Mouse (Mus musculus) inflammation-experienced regulatory T-cells (primary cell): ENCODE results near the gene Ptpro. TPM values are rescaled to one million over a fixed set of nuclear protein-coding genes. Genes with fewer than 3 reads are reported as not detected.

Source experiments
- polyA plus RNA-seq, 2 experiments: library from polyadenylated mRNA; unstranded; fragments of 100-300 nt; shearing (Covaris generic); gene quantifications; one replicate each; pipeline ENCODE4 v1.2.1; 2017

Ptpro gene
- under 1 TPM; 0.11 to 0.70 TPM for polyA plus RNA-seq

DNA sequence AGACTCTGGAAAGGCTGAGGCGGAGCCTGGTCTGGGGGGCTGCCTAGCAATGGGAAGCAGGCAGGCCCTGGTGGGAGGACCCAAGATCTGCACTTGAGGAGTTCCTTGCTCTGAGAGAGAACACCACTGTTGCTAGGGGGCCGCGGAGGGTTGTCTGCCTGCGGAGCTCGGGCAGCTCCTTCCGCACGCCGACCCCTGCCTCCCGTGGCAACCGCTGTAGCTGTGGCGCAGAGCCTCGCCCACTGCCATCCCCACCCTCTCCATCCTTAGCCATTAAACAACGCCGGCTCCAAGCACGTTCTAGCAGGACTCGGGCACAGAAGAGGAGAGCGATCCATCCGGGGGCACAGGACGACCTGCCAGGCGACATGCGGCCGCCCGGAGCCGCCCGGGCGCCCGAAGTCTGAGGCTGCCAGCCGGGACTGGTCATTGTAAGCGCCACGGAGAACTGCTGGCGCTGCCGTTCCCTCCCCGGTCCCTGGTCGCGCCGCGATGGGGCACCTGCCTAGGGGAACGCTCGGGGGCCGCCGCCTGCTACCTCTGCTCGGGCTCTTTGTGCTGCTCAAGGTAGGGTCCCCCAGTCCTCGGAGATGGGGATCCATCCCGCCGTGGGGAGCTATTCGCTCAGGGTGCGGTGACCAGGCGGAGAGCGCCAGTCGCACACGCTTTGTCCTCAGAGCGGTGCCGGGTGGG lies at the start of gene Ptpro:
Gene Ptpro, plus strand, starts transcription at position 126 of the 693 bp plus-strand sequence.

Other genes with a start within 250 kb of the Ptpro start
- gene Rerg, start 81.8 kb upstream of the Ptpro start, polyA plus RNA-seq, result under 1 TPM in 1 of 2 experiments, not detected in 1; 0.17 TPM